Mouse (Mus musculus): ENCODE measurements around the gene Btbd35f26.
"Not testable (repeated sequence)": the region's sequence is repeated elsewhere in the genome, so short reads cannot be mapped to it uniquely, and the experiment has no call there.

Btbd35f26 gene

DNA sequence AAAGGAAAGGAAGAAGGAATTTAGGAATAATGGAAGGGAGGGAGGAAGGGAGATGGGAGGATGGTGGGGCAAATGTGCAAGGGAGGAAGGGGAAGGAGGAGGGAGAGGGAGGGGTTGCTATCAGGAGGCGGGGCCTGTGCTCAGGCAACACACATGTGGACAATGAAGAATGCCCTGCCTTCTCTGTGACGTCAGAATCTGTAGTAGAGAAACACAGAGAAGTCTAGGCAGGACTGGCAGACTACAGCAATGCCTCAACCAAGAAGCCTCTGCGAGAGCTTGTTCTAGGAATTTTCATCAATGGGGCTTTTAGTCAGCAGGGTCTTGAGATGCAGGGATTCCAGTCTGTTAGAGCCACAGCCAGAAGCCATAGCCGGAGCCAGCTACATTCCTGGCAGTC lies at the start of gene Btbd35f26:
Btbd35f26 (plus strand) TSS at position 301 of the 400 bp plus-strand sequence.
- not testable (repeated sequence) for DNase-seq (ENCODE audit: extremely low spot score)

DNA sequence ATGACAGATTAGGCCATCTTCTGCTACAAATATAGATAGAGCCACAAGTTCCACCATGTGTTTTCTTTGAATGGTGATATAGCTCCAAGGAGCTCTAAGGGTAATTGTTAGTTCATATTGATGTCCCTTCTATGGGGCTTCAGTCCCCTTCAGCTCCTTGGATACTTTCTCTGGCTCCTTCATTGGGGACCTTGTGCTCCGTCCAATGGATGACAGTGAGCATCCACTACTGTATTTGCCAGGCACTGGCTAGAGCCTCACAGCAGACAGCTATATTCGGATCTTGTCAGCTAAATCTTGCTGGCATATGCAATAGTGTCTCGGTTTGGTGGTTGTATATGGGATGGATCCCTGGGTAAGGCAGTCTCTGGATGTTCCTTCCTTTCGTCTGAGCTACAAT lies 5.7 kb downstream of the Btbd35f26 start:
- not testable (repeated sequence) for DNase-seq (ENCODE audit: extremely low spot score)

DNA sequence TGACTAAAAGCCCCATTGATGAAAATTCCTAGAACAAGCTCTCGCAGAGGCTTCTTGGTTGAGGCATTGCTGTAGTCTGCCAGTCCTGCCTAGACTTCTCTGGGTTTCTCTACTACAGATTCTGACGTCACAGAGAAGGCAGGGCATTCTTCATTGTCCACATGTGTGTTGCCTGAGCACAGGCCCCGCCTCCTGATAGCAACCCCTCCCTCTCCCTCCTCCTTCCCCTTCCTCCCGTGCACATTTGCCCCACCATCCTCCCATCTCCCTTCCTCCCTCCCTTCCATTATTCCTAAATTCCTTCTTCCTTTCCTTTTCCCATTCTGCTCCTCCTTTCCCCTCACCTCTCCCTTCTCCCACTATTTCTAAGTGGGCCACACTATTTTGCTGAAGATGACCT lies 47.6 kb downstream of the Btbd35f26 start, which contains the start of gene Btbd35f19:
Btbd35f19 (minus strand) TSS at position 101 of the 400 bp plus-strand sequence.
- not testable (repeated sequence) for DNase-seq (ENCODE audit: extremely low spot score)

All from embryo, embryonic 9.5 days (tissue).